ENCODE assay signal across 22 mouse cellular contexts in the genomic region with DNA sequence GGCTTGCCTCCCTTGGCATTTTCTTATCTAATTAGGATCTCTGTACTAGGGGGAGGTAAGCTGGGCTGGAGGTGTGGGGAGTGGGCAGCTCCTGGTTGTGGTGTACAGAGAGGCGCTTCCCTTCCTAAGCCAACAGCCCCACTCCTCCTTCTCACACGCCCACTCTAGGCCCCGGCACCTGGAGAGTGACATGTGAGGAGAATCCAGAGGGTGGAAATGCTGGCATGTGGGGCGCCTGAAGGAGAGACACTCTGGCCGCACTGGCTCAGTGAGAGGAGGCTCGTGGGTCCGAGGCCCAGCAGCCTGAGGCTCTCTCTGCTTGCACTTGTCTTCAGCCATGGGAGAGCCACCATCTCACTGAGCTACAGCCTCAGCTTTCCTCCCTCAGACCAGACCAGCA. TPM values are rescaled to one million over a fixed set of nuclear protein-coding genes. Genes with fewer than 3 reads are reported as not detected.
"Had no signal": no experiment of that assay in that cellular context is flagged by ENCODE, and none has a peak within 500 bp of the region (broad histone marks: within the 10 kb centered on the region; RNA-seq: fewer than 3 reads in every experiment).

No protein-coding gene starts in this region.

- H3K9me3 ChIP-seq: limb, embryonic 13.5 days; liver, embryonic 12.5 days; liver, embryonic 15.5 days; lung, embryonic 15.5 days; megakaryocyte, embryonic 14.5 days; neural tube, embryonic 12.5 days; neural tube, embryonic 15.5 days had no signal

- DNase-seq: kidney, adult 2 months; kidney, postnatal 25 days; layer of hippocampus, adult 9-11 months; left cerebral cortex, postnatal 4 days; liver; lung, adult 18-20 months; lung, postnatal 10 days; lung, postnatal 36 days; midbrain, embryonic 14.5 days; thymus, adult 18-20 months; thymus, postnatal 36 days had no signal

- H3K27me3 ChIP-seq: neural tube, embryonic 15.5 days had no signal

- H3K9ac ChIP-seq: limb, embryonic 13.5 days; liver, embryonic 12.5 days; liver, embryonic 15.5 days; lung, embryonic 15.5 days; neural tube, embryonic 12.5 days; neural tube, embryonic 15.5 days had no signal

- H3K4me3 ChIP-seq: layer of hippocampus, adult 2 months; limb, embryonic 13.5 days; liver, embryonic 12.5 days; liver, embryonic 15.5 days; lung, embryonic 15.5 days; megakaryocyte, embryonic 14.5 days; neural tube, embryonic 12.5 days; neural tube, embryonic 15.5 days had no signal

- H3K4me1 ChIP-seq: liver, embryonic 12.5 days; liver, embryonic 15.5 days; megakaryocyte, embryonic 14.5 days had no signal

- H3K36me3 ChIP-seq: limb, embryonic 13.5 days; liver, embryonic 12.5 days; liver, embryonic 15.5 days; lung, embryonic 15.5 days had no signal

- H3K27ac ChIP-seq: kidney, postnatal 0 days; layer of hippocampus, adult 2 months; limb, embryonic 13.5 days; liver, embryonic 12.5 days; liver, embryonic 15.5 days; lung, embryonic 15.5 days; neural tube, embryonic 12.5 days; neural tube, embryonic 15.5 days; stomach, postnatal 0 days had no signal

- ATAC-seq: liver, embryonic 12.5 days had no signal

- H3K4me2 ChIP-seq: limb, embryonic 13.5 days; liver, embryonic 12.5 days; liver, embryonic 15.5 days; lung, embryonic 15.5 days; midbrain, embryonic 11.5 days; neural tube, embryonic 12.5 days; neural tube, embryonic 15.5 days had no signal

RNA-seq across cellular contexts. Expression of gene 1110017D15Rik, which starts 1.2 kb away (rescaled TPM):
- polyA plus RNA-seq: liver, embryonic 12.5 days; liver, embryonic 15.5 days had no signal
